Mouse (Mus musculus) lung, embryonic 14.5 days (tissue): ENCODE data around the gene Mocs2. TPM values are rescaled to one million over a fixed set of nuclear protein-coding genes. Genes with fewer than 3 reads are reported as not detected.

Source experiments
- ATAC-seq: fragments of 200-750 bp; cut with Nextera tagmentation; 2 replicates; pipeline ENCODE4 v1.8.0; 2017; ENCODE audit warnings: mild to moderate bottlenecking, moderate TSS enrichment, moderate library complexity; ENCODE audit not compliant: insufficient read depth
- DNase-seq: peaks from one replicate; pipeline ENCODE4 v3.0.0-alpha.2; 2015
- H3K27ac ChIP-seq: fragments of 300-500 bp; sonication (generic); 2 replicates; pipeline ENCODE4 v1.5.1; 2014; ENCODE audit warnings: low read depth, mild to moderate bottlenecking, moderate library complexity
- H3K27me3 ChIP-seq: fragments of 300-500 bp; sonication (generic); 2 replicates; pipeline ENCODE4 v1.6.1; 2014; ENCODE audit warnings: low read length, control low read depth; ENCODE audit not compliant: insufficient read depth
- H3K36me3 ChIP-seq: fragments of 300-500 bp; sonication (generic); 2 replicates; pipeline ENCODE4 v1.6.1; 2014; ENCODE audit warnings: control low read depth; ENCODE audit not compliant: insufficient read depth
- H3K4me1 ChIP-seq: fragments of 300-500 bp; sonication (generic); 2 replicates; pipeline ENCODE4 v1.6.1; 2014; ENCODE audit warnings: antibody characterized with exemption, control low read depth; ENCODE audit not compliant: insufficient read depth
- H3K4me2 ChIP-seq: fragments of 300-500 bp; sonication (generic); 2 replicates; pipeline ENCODE4 v1.6.1; 2014; ENCODE audit warnings: mild to moderate bottlenecking
- H3K4me3 ChIP-seq: fragments of 300-500 bp; sonication (generic); 2 replicates; pipeline ENCODE4 v1.5.1; 2014; ENCODE audit warnings: low read depth, low read length
- H3K9ac ChIP-seq: fragments of 300-500 bp; sonication (generic); 2 replicates; pipeline ENCODE4 v1.6.1; 2014
- H3K9me3 ChIP-seq: fragments of 300-500 bp; sonication (generic); 2 replicates; pipeline ENCODE4 v1.6.1; 2016; ENCODE audit warnings: low read depth, low read length, control low read depth
- CTCF ChIP-seq: IDR thresholded peaks from 2 replicates; pipeline ENCODE4 v1.5.1; 2016; ENCODE audit warnings: antibody characterized with exemption, low read depth
- WGBS: fragments of 180-500 bp; shearing (Covaris S2); extraction: QIAGEN DNeasy Blood & Tissue Kit; methylation state at CpG from one replicate; pipeline ENCODE4 v1.1.7; 2014; 5-methylcytosine and 5-hydroxymethylcytosine counted together
- polyA plus RNA-seq: library from polyadenylated mRNA; unstranded; fragments of >200 nt; fragmentation: Nextera tagmentation; extraction: Ambion mirVana; gene quantifications from 2 replicates; pipeline ENCODE4 v1.2.1, GENCODE M21; 2014

Gene Mocs2
- polyA plus RNA-seq: 81.4 and 89.7 TPM in 2 replicates

DNA sequence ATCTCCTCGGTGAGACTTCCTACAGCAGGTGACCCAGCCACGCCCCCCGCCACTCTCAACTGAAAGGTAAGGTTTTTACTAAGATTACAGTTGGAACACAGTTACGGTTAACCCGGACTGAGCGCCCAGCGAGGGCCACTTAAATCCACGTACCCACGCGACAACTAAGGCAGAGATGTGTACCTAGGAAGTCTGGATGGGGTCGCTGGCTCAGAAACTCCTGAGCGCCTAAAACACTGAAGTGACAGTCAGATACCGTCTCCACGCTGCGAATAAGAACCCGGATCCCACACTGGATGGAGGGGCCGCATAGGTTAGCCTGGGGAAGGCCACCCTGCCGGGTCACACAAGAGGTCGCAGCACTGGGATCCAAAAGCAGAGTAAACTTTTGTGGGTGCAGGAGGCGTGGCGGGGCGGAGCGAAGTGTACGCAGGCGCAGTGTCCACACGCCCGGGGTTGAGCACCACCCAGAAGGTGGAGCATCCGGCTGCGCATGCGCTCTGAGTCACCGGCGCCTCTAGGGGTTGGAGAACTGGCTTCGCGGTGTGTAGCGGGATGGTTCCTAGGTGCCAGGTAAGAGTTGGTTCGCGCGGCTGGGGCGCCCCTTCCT, at the start of gene Mocs2:
TSS of gene Mocs2 (plus strand) at position 486 of the 610 bp plus-strand sequence.
- Histone ChIP-seq H3K9ac (peak within 1 kb of the TSS; percentile 72), H3K27ac (no peak within 1 kb of the TSS), H3K27me3 (no peaks in the 10 kb centered on the region), H3K36me3 (peaks cover 9% of the 10 kb centered on the region; the same call in 1 of the 2 replicates), H3K4me2 (peak within 1 kb of the TSS; percentile 87), H3K4me3 (peak within 1 kb of the TSS; percentile 71), H3K9me3 (no peaks in the 10 kb centered on the region), H3K4me1 (no peaks in the 10 kb centered on the region; the same call in 1 of the 2 replicates)
- peak; percentile 99 for ATAC-seq
- peak; percentile 25; the same call in 1 of the 2 replicates for TF ChIP-seq CTCF
- under 1% methylated on average over 39 of the region's 39 CpGs for WGBS
- DNase-seq: peak; percentile 98

DNA sequence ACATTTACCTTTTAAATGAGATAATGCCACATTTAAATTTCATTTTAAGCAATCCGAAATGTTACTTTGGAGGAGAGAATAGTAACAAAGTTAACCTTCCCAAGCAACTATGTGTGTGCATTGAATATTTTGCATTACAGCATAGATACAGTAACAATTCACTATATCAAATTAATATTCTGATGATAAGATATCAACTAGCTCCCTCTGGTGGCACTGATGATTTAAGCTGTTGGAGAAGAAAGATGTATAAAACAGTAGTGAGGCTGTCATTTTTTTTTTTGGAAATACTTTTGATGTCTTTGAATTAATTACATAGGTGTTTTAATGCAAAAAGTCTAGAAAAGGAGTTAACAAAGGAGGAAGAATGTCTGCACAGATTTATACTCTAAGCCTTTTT, 26.5 kb upstream of the Mocs2 start:
- WGBS: 76% methylated on average over 1 of the region's 1 CpGs
- TF ChIP-seq CTCF: peak; percentile 41
- DNase-seq (peak; percentile 83), ATAC-seq (no peak)
- no peak overlapping the region for H3K4me2 ChIP-seq
- no peak overlapping the region for H3K27ac ChIP-seq
- H3K4me3 ChIP-seq: no peak overlapping the region
- no peaks in the 10 kb centered on the region for H3K9me3 ChIP-seq
- no peaks in the 10 kb centered on the region for H3K4me1 ChIP-seq
- no peaks in the 10 kb centered on the region for H3K27me3 ChIP-seq
- no peaks in the 10 kb centered on the region for H3K36me3 ChIP-seq
- H3K9ac ChIP-seq: no peak overlapping the region

DNA sequence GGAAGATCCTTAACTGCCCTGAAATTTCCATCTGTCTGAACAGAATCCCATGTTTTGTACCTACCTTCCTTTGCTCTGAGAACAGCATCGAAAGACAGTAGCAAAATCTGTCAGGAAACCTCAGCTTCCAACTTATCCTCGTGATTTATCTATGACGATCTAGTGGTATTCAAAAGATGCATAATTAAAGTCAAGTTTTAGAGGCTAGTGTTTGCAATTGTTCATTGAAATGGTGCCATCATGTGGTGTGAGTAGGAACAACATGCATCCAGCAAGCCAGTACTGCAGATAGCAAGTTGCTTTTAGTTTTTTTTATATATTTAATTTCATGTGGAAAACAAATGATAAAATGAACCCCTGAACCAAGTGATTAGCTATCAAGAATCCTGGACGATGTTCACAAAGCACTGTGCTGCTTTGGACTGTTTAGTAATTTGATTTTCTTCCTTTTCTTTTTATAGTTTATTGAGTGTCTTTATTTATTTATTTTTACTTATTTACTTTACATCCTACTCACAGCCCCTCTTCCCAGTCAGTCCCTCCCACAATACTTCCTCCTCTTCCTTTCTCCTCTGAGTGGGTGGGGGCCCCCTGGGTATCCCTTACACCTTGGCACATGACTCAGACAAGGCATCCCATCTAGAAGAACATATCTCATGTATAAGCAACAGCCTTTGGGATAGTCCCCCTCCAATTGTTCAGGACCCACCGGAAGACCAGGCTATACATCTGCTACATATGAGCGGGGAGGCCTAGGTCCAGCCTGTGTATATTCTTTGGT, 24.6 kb upstream of the Mocs2 start:
- Histone ChIP-seq H3K4me1 (no peaks in the 10 kb centered on the region), H3K27ac (no peak overlapping the region), H3K4me2 (no peak overlapping the region), H3K9me3 (no peaks in the 10 kb centered on the region), H3K4me3 (no peak overlapping the region), H3K36me3 (no peaks in the 10 kb centered on the region), H3K9ac (no peak overlapping the region), H3K27me3 (no peaks in the 10 kb centered on the region)
- WGBS: 38% methylated on average over 6 of the region's 6 CpGs
- peak; percentile 75 for TF ChIP-seq CTCF
- DNase-seq (peak; percentile 84), ATAC-seq (peak; percentile 41; the same call in 1 of the 2 replicates)

DNA sequence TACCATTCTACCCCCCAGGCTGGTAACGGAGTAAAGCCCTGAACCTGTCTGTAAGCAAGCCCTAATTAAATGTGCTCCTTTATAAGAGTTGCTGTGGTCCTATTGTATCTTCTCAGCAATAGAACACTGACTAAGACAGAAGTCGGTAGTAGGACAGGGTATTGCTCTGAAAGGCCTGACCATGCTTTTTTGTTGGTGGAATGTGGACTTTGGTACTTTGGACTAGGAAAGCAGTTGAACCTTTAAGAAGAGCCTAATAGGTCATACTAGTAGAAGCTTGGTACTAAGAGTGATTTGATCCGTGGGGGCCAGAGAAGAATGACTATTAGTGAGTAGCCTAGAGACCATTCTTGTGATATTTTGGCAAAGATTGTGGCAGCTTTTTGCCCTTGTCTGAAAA, 16.2 kb upstream of the Mocs2 start:
- ATAC-seq: no peak
- no peaks in the 10 kb centered on the region for H3K27me3 ChIP-seq
- H3K9ac ChIP-seq: no peak overlapping the region
- no peak for TF ChIP-seq CTCF
- H3K36me3 ChIP-seq: no peaks in the 10 kb centered on the region
- H3K4me1 ChIP-seq: no peaks in the 10 kb centered on the region
- no peak overlapping the region for H3K27ac ChIP-seq
- no peak overlapping the region for H3K4me3 ChIP-seq
- no peaks in the 10 kb centered on the region for H3K9me3 ChIP-seq
- WGBS: 86% methylated on average over 3 of the region's 3 CpGs
- DNase-seq: no peak
- H3K4me2 ChIP-seq: no peak overlapping the region

DNA sequence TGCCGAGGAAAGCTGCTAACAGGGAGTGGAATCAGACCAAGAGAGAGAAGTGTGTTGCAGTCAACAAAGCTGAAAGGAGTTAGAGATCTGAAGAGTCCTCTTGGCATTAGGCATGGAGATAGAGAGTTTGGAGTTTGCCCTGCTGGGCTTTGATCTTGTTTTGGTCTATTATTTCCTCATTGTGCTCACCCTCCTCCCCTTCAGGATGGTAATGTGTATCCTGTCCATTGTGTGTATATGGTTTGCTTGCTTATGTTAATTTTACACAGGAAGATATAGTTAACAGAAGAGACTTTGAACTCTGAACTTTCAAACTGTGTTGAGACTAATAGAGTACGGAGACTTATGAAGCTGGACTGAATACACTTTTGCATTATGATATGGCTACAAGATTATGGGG, 15.1 kb upstream of the Mocs2 start:
- Histone ChIP-seq H3K27me3 (no peaks in the 10 kb centered on the region), H3K36me3 (no peaks in the 10 kb centered on the region), H3K9ac (no peak overlapping the region), H3K9me3 (no peaks in the 10 kb centered on the region), H3K27ac (no peak overlapping the region), H3K4me1 (no peaks in the 10 kb centered on the region), H3K4me2 (no peak overlapping the region), H3K4me3 (no peak overlapping the region)
- WGBS: 66% methylated on average over 2 of the region's 2 CpGs
- peak; percentile 24 for DNase-seq
- ATAC-seq: no peak
- TF ChIP-seq CTCF: no peak

DNA sequence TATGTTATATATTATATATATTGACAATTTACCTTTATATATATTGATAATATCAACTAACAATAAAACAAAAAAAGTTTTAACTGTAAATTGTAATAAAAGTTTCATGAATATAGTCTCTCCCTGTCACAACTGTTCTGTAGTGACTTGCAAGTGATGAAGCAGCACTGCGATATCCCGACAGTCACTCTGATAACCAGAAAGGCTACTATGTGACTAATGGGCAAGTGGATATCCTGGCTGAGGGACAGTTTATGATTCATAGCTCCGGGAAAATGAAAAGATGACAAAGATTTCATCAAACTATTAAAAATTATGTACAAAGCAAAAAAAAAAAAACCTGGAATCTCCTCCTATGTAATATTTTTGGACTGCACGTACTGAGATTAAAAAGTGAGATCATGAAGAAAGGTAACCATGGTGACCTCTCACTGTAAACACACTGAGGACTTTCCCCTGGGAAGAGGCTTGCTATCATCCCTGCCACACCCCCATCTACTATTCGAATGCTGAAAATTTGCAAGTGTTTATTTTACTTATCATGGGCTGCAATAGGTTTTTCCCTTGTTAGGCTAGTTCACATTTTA, 8.3 kb upstream of the Mocs2 start:
- no peak overlapping the region for H3K27ac ChIP-seq
- no peak for TF ChIP-seq CTCF
- H3K36me3 ChIP-seq: no peaks in the 10 kb centered on the region
- no peaks in the 10 kb centered on the region for H3K27me3 ChIP-seq
- no peak overlapping the region for H3K4me2 ChIP-seq
- no peak overlapping the region for H3K4me3 ChIP-seq
- DNase-seq (no peak), ATAC-seq (no peak)
- WGBS: 40% methylated on average over 5 of the region's 5 CpGs
- no peak overlapping the region for H3K9ac ChIP-seq
- no peaks in the 10 kb centered on the region for H3K4me1 ChIP-seq
- H3K9me3 ChIP-seq: no peaks in the 10 kb centered on the region

DNA sequence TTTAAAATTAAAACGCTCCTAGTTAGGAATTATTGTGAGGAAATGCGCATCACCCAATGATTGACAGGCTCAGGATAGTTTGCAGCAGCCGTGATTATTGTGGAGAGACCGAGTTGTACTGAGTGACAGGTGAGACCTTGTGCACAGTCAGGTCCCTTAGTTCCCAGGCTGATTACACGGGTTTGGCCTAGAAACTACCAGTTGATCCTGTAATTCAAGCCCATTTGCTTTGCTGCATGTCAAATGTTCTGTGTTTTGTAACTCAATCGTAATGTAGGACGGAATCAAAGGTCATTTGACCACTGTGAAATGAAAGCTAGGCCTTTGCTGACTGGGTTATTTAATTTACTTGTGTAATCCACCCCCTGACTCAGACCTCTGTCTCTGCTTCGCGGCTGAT, 477 bp downstream of the Mocs2 start:
- Histone ChIP-seq H3K27me3 (no peaks in the 10 kb centered on the region), H3K4me3 (peak overlapping the region; percentile 71), H3K4me1 (no peaks in the 10 kb centered on the region; the same call in 1 of the 2 replicates), H3K4me2 (peak overlapping the region; percentile 87), H3K27ac (no peak overlapping the region), H3K36me3 (peaks cover 12% of the 10 kb centered on the region; the same call in 1 of the 2 replicates), H3K9me3 (no peaks in the 10 kb centered on the region), H3K9ac (peak overlapping the region; percentile 72)
- ATAC-seq (peak; percentile 73), DNase-seq (peak; percentile 19)
- WGBS: 22% methylated on average over 9 of the region's 9 CpGs
- no peak for TF ChIP-seq CTCF
